Mouse (Mus musculus) forebrain, postnatal 0 days (tissue): Measurements from ENCODE around the gene Zbtb14. TPM values are rescaled to one million over a fixed set of nuclear protein-coding genes. Genes with fewer than 3 reads are reported as not detected.

Experiments
- ATAC-seq: fragments of 200-750 bp; cut with Nextera tagmentation; 2 replicates; pipeline ENCODE4 v1.8.0; 2017; ENCODE audit warnings: mild to moderate bottlenecking, moderate library complexity
- DNase-seq: peaks from one replicate; pipeline ENCODE4 v3.0.0-alpha.2; 2015
- H3K27ac ChIP-seq: fragments of 300-500 bp; sonication (generic); 2 replicates; pipeline ENCODE4 v1.5.1; 2014; ENCODE audit warnings: low read depth, mild to moderate bottlenecking, antibody characterized with exemption, low read length, moderate library complexity, mixed read lengths
- H3K27me3 ChIP-seq: fragments of 300-500 bp; sonication (generic); 2 replicates; pipeline ENCODE4 v1.6.1; 2014; ENCODE audit warnings: mild to moderate bottlenecking, low read length, mixed read lengths; ENCODE audit not compliant: insufficient read depth
- H3K36me3 ChIP-seq: fragments of 300-500 bp; sonication (generic); 2 replicates; pipeline ENCODE4 v1.6.1; 2014; ENCODE audit warnings: mild to moderate bottlenecking, moderate library complexity; ENCODE audit not compliant: insufficient read depth
- H3K4me1 ChIP-seq: fragments of 300-500 bp; sonication (generic); 2 replicates; pipeline ENCODE4 v1.6.1; 2014; ENCODE audit warnings: antibody characterized with exemption; ENCODE audit not compliant: insufficient read depth
- H3K4me2 ChIP-seq: fragments of 300-500 bp; sonication (generic); 2 replicates; pipeline ENCODE4 v1.6.1; 2014; ENCODE audit warnings: low read depth, mild to moderate bottlenecking, moderate library complexity
- H3K4me3 ChIP-seq: fragments of 300-500 bp; sonication (generic); 2 replicates; pipeline ENCODE4 v1.5.1; 2014; ENCODE audit warnings: low read depth, low read length, mixed read lengths
- H3K9ac ChIP-seq: fragments of 300-500 bp; sonication (generic); 2 replicates; pipeline ENCODE4 v1.6.1; 2014; ENCODE audit warnings: mild to moderate bottlenecking
- H3K9me3 ChIP-seq: fragments of 300-500 bp; sonication (generic); 2 replicates; pipeline ENCODE4 v1.6.1; 2016; ENCODE audit warnings: low read length
- CTCF ChIP-seq: sonication (generic); IDR thresholded peaks from 2 replicates; pipeline ENCODE4 v1.5.1; 2016; ENCODE audit warnings: antibody characterized with exemption, control low read depth, low read depth
- WGBS: fragments of 180-500 bp; shearing (Covaris S2); extraction: QIAGEN DNeasy Blood & Tissue Kit; methylation state at CpG from one replicate; pipeline ENCODE4 v1.1.7; 2014; 5-methylcytosine and 5-hydroxymethylcytosine counted together
- polyA plus RNA-seq: library from polyadenylated mRNA; unstranded; fragments of >200 nt; fragmentation: Nextera tagmentation; extraction: Ambion mirVana; gene quantifications from 2 replicates; pipeline ENCODE4 v1.2.1, GENCODE M21; 2015
- total RNA-seq: library from RNA; depleted of rRNA; stranded (reverse); fragments of >200 nt; gene quantifications from 2 replicates; pipeline ENCODE4 v1.2.3, GENCODE M21; 2014; rRNA removed

The Zbtb14 gene
- total RNA-seq: 28.2 and 37.1 TPM in 2 replicates
- 16.5 and 23.2 TPM in 2 replicates for polyA plus RNA-seq

GRCm38 (mm10) chr17:69382511-69383100, at the start of gene Zbtb14:
TSS of gene Zbtb14 (plus strand) at chr17:69383050.
- peak; percentile 43 for TF ChIP-seq CTCF
- H3K36me3 ChIP-seq: peaks cover 5% of the 10 kb centered on the region
- H3K27ac ChIP-seq: peak within 1 kb of the TSS; percentile 100
- under 1% methylated on average over 55 of the region's 72 CpGs for WGBS
- ATAC-seq (peak; percentile 90), DNase-seq (peak; percentile 96)
- H3K9me3 ChIP-seq: no peaks in the 10 kb centered on the region
- no peaks in the 10 kb centered on the region for H3K27me3 ChIP-seq
- peaks cover 17% of the 10 kb centered on the region for H3K4me1 ChIP-seq
- H3K9ac ChIP-seq: peak within 1 kb of the TSS; percentile 97
- peak within 1 kb of the TSS; percentile 87 for H3K4me3 ChIP-seq
- H3K4me2 ChIP-seq: peak within 1 kb of the TSS; percentile 91

GRCm38 (mm10) chr17:69346056-69346455, 36.8 kb upstream of the Zbtb14 start:
- Histone ChIP-seq H3K9ac (no peak overlapping the region), H3K36me3 (no peaks in the 10 kb centered on the region), H3K27ac (no peak overlapping the region), H3K4me1 (no peaks in the 10 kb centered on the region), H3K27me3 (no peaks in the 10 kb centered on the region), H3K9me3 (no peaks in the 10 kb centered on the region), H3K4me3 (no peak overlapping the region), H3K4me2 (no peak overlapping the region)
- TF ChIP-seq CTCF: no peak
- ATAC-seq: no peak
- WGBS: 86% methylated on average over 7 of the region's 7 CpGs
- no peak for DNase-seq

GRCm38 (mm10) chr17:69349014-69349531, 33.8 kb upstream of the Zbtb14 start:
- peak; percentile 84 for TF ChIP-seq CTCF
- ATAC-seq (peak; percentile 74; the same call in 1 of the 2 replicates), DNase-seq (peak; percentile 78)
- Histone ChIP-seq H3K9me3 (no peaks in the 10 kb centered on the region), H3K9ac (no peak overlapping the region), H3K36me3 (no peaks in the 10 kb centered on the region), H3K27me3 (no peaks in the 10 kb centered on the region), H3K4me2 (no peak overlapping the region), H3K4me3 (no peak overlapping the region), H3K27ac (no peak overlapping the region), H3K4me1 (no peaks in the 10 kb centered on the region)
- WGBS: 22% methylated on average over 8 of the region's 8 CpGs

GRCm38 (mm10) chr17:69365049-69365448, 17.8 kb upstream of the Zbtb14 start:
- DNase-seq (peak; percentile 21), ATAC-seq (no peak)
- peak; percentile 67 for TF ChIP-seq CTCF
- Histone ChIP-seq H3K9ac (no peak overlapping the region), H3K9me3 (no peaks in the 10 kb centered on the region), H3K4me1 (no peaks in the 10 kb centered on the region), H3K36me3 (no peaks in the 10 kb centered on the region), H3K4me3 (no peak overlapping the region), H3K27me3 (no peaks in the 10 kb centered on the region), H3K4me2 (no peak overlapping the region), H3K27ac (no peak overlapping the region)
- WGBS: 86% methylated on average over 3 of the region's 3 CpGs

GRCm38 (mm10) chr17:69380838-69381237, 2.0 kb upstream of the Zbtb14 start:
- no peak for ATAC-seq
- H3K4me2 ChIP-seq: no peak overlapping the region
- H3K9me3 ChIP-seq: no peaks in the 10 kb centered on the region
- no peaks in the 10 kb centered on the region for H3K36me3 ChIP-seq
- no peaks in the 10 kb centered on the region for H3K27me3 ChIP-seq
- 95% methylated on average over 8 of the region's 8 CpGs for WGBS
- no peak overlapping the region for H3K9ac ChIP-seq
- no peak for DNase-seq
- H3K4me1 ChIP-seq: peaks cover 17% of the 10 kb centered on the region
- H3K4me3 ChIP-seq: no peak overlapping the region
- H3K27ac ChIP-seq: no peak overlapping the region
- TF ChIP-seq CTCF: no peak

GRCm38 (mm10) chr17:69383201-69383940, 521 bp downstream of the Zbtb14 start:
- H3K4me1 ChIP-seq: peaks cover 17% of the 10 kb centered on the region
- H3K4me3 ChIP-seq: peak overlapping the region; percentile 87
- H3K27me3 ChIP-seq: no peaks in the 10 kb centered on the region
- H3K9me3 ChIP-seq: no peaks in the 10 kb centered on the region
- 3% methylated on average over 104 of the region's 128 CpGs for WGBS
- H3K36me3 ChIP-seq: peaks cover 12% of the 10 kb centered on the region
- peak overlapping the region; percentile 91 for H3K4me2 ChIP-seq
- no peak for TF ChIP-seq CTCF
- DNase-seq: peak; percentile 81
- ATAC-seq: peak; percentile 66
- peak overlapping the region; percentile 97 for H3K9ac ChIP-seq
- H3K27ac ChIP-seq: peak overlapping the region; percentile 100
